Mouse (Mus musculus) E14TG2a.4 (cell line): ENCODE data around the gene Vmn1r218.

ENCODE experiments used
- H3K27me3 ChIP-seq: 2 replicates; pipeline ENCODE4 v1.6.1; 2014; ENCODE audit warnings: low read length, control low read depth; ENCODE audit not compliant: insufficient read depth
- H3K36me3 ChIP-seq: 2 replicates; pipeline ENCODE4 v1.6.1; 2014; ENCODE audit warnings: low read length, control low read depth; ENCODE audit not compliant: insufficient read depth
- H3K4me1 ChIP-seq: replicated peaks from 2 replicates; pipeline ENCODE4 v1.6.1; 2014; ENCODE audit warnings: low read depth, low read length, control low read depth
- H3K4me3 ChIP-seq: replicated peaks from 2 replicates; pipeline ENCODE4 v1.5.1; 2014; ENCODE audit warnings: mild to moderate bottlenecking, low read length
- H3K9me3 ChIP-seq: 2 replicates; pipeline ENCODE4 v1.6.1; 2014; ENCODE audit warnings: low read length, control low read depth
- CTCF ChIP-seq: conservative IDR thresholded peaks from 2 replicates; pipeline ENCODE4 v1.5.1; 2014; ENCODE audit warnings: low read length
- NANOG ChIP-seq: IDR thresholded peaks from 2 replicates; pipeline ENCODE4 v1.6.1; 2014; ENCODE audit warnings: borderline replicate concordance, low read length, mixed read lengths
- POU5F1 ChIP-seq: IDR thresholded peaks from 2 replicates; pipeline ENCODE4 v1.6.1; 2014; ENCODE audit warnings: low read length, borderline replicate concordance

Vmn1r218 gene

GRCm38 (mm10) chr13:23187875-23188274 is 54.9 kb downstream of the Vmn1r218 start, which contains the start of gene Vmn1r220:
Gene Vmn1r220 (minus strand): TSS chr13:23187975.
- peaks cover 6% of the 10 kb centered on the region; the same call in 1 of the 2 replicates for H3K9me3 ChIP-seq
- H3K4me3 ChIP-seq: no peak within 1 kb of the TSS
- no peaks in the 10 kb centered on the region for H3K27me3 ChIP-seq
- no peaks in the 10 kb centered on the region for H3K4me1 ChIP-seq
- no peaks in the 10 kb centered on the region for H3K36me3 ChIP-seq
- no peak for TF ChIP-seq NANOG
- no peak for TF ChIP-seq POU5F1
- no peak for TF ChIP-seq CTCF
